Mouse (Mus musculus) Patski (cell line): ENCODE measurements around the gene Neu3. TPM values are rescaled to one million over a fixed set of nuclear protein-coding genes. Genes with fewer than 3 reads are reported as not detected.
"Not testable (repeated sequence)": the region's sequence is repeated elsewhere in the genome, so short reads cannot be mapped to it uniquely, and the experiment has no call there.

Experiments
- ATAC-seq: fragments of 100-300 bp; one replicate; pipeline ENCODE4 v1.8.0; 2021
- CTCF ChIA-PET: fragments of 350-600 bp; sonication (Branson Sonifier 250); formaldehyde crosslinking; loops from one replicate; lab custom pipeline; 2022; ENCODE audit warnings: inconsistent platforms; lab: Charles Lee
- POLR2A ChIA-PET: fragments of 350-600 bp; sonication (Branson Sonifier 250); formaldehyde crosslinking; loops from one replicate; lab custom pipeline; 2022; ENCODE audit warnings: antibody characterized with exemption, inconsistent platforms; lab: Charles Lee
- DNase-seq: peaks from one replicate; pipeline ENCODE4 v3.0.0-alpha.2; 2011; ENCODE audit warnings: low read depth, low spot score
- H3K27me3 ChIP-seq: fragments of 371-371 bp; one replicate; pipeline ENCODE4 v1.5.1; 2021
- CTCF ChIP-seq: fragments of 100-300 bp; IDR thresholded peaks from one replicate; pipeline ENCODE4 v1.5.1; 2021
- in situ Hi-C: fragments of 300-500 bp; cut with MboI; formaldehyde crosslinking; loops from 3 replicates; pipeline ENCODE4 v1.11.1; 2018; ENCODE audit warnings: low pct_unique_long_range_greater_than_20kb, mixed read lengths
- polyA plus RNA-seq: library from polyadenylated mRNA; unstranded; gene quantifications from one replicate; pipeline ENCODE4 v1.2.3, GENCODE M21; 2021

The Neu3 gene
- polyA plus RNA-seq, 1 experiment from 2014 or later: 3.5 TPM

GRCm38 (mm10) chr7:99813394-99813793, 14.8 kb downstream of the Neu3 start:
- in situ Hi-C loops: loop anchor here (5.0 kb wide), 1 partner anchor 64 kb away; no protein-coding TSS in a partner anchor
- CTCF ChIA-PET: interaction anchor here (1.5 to 1.7 kb wide), 3 partner anchors 40 to 64 kb away, joined by 3 to 4 read pairs (median 4); no protein-coding TSS in a partner anchor
- H3K27me3 ChIP-seq: no peaks in the 10 kb centered on the region
- POLR2A ChIA-PET: no interaction called here
- DNase-seq (no peak), ATAC-seq (no peak)
- TF ChIP-seq CTCF: no peak

GRCm38 (mm10) chr7:99811661-99812060, 16.6 kb downstream of the Neu3 start:
- in situ Hi-C loops: loop anchor here (5.0 kb wide), 1 partner anchor 66 kb away; no protein-coding TSS in a partner anchor

GRCm38 (mm10) chr7:99810814-99811213, 17.4 kb downstream of the Neu3 start:
- DNase-seq: no peak
- POLR2A ChIA-PET: no interaction called here
- in situ Hi-C loops: loop anchor here (5.0 kb wide), 1 partner anchor 66 kb away; no protein-coding TSS in a partner anchor
- no peak for ATAC-seq
- no peaks in the 10 kb centered on the region for H3K27me3 ChIP-seq
- CTCF ChIA-PET: interaction anchor here (1.2 kb wide), 1 partner anchor 11 kb away, joined by 3 read pairs; no protein-coding TSS in a partner anchor
- TF ChIP-seq CTCF: no peak

More at GRCm38 (mm10) chr7:99811661-99812060, 16.6 kb downstream of the Neu3 start:
- ATAC-seq (no peak), DNase-seq (no peak)
- POLR2A ChIA-PET: no interaction called here
- no peak for TF ChIP-seq CTCF
- H3K27me3 ChIP-seq: no peaks in the 10 kb centered on the region
- CTCF ChIA-PET: interaction anchor here (1.2 kb wide), 1 partner anchor 12 kb away, joined by 3 read pairs; no protein-coding TSS in a partner anchor

GRCm38 (mm10) chr7:99807043-99807442, 21.2 kb downstream of the Neu3 start:
- CTCF ChIA-PET, POLR2A ChIA-PET: not testable (repeated sequence)

GRCm38 (mm10) chr7:99805340-99805739, 22.9 kb downstream of the Neu3 start:
- ATAC-seq: no peak
- no peak for DNase-seq
- ChIA-PET CTCF (no interaction called here), POLR2A (no interaction called here)
- peaks cover 12% of the 10 kb centered on the region for H3K27me3 ChIP-seq
- TF ChIP-seq CTCF: no peak
- in situ Hi-C loops: no loop called here

More at GRCm38 (mm10) chr7:99807043-99807442, 21.2 kb downstream of the Neu3 start:
- in situ Hi-C loops, H3K27me3 ChIP-seq, ATAC-seq, DNase-seq: not testable (repeated sequence)

GRCm38 (mm10) chr7:99804033-99804432, 24.2 kb downstream of the Neu3 start:
- peaks cover 15% of the 10 kb centered on the region for H3K27me3 ChIP-seq
- CTCF ChIA-PET, DNase-seq, POLR2A ChIA-PET, ATAC-seq: not testable (repeated sequence)
- in situ Hi-C loops: loop anchor here (5.0 kb wide), 1 partner anchor 302 kb away; no protein-coding TSS in a partner anchor

GRCm38 (mm10) chr7:99803535-99803934, 24.7 kb downstream of the Neu3 start:
- H3K27me3 ChIP-seq: peaks cover 15% of the 10 kb centered on the region
- ChIA-PET POLR2A (no interaction called here), CTCF (no interaction called here)
- ATAC-seq (no peak), DNase-seq (no peak)
- no peak for TF ChIP-seq CTCF
- in situ Hi-C loops: loop anchor here (5.0 kb wide), 1 partner anchor 301 kb away; no protein-coding TSS in a partner anchor

GRCm38 (mm10) chr7:99799118-99799517, 29.1 kb downstream of the Neu3 start:
- no peak for TF ChIP-seq CTCF
- H3K27me3 ChIP-seq: peaks cover 20% of the 10 kb centered on the region
- DNase-seq (no peak), ATAC-seq (no peak)
- ChIA-PET CTCF (interaction anchor here (2.3 kb wide), 1 partner anchor 77 kb away, joined by 8 read pairs; no protein-coding TSS in a partner anchor), POLR2A (no interaction called here)
- in situ Hi-C loops: loop anchor here (5.0 kb wide), 1 partner anchor 182 kb away; no protein-coding TSS in a partner anchor

- ATAC-seq: no peak
- peaks cover 26% of the 10 kb centered on the region for H3K27me3 ChIP-seq
- peak; percentile 67 for TF ChIP-seq CTCF
- peak; percentile 13 for DNase-seq
- in situ Hi-C loops: loop anchor here (5.0 kb wide), 1 partner anchor 181 kb away; no protein-coding TSS in a partner anchor
- ChIA-PET CTCF (no interaction called here), POLR2A (no interaction called here)
These were observed 30.1 kb downstream of the Neu3 start for GRCm38 (mm10) chr7:99797911-99798647.

- POLR2A ChIA-PET: no interaction called here
- TF ChIP-seq CTCF: no peak
- CTCF ChIA-PET: interaction anchor here (1.7 kb wide), 1 partner anchor 87 kb away, joined by 3 read pairs; no protein-coding TSS in a partner anchor
- no peak for ATAC-seq
- in situ Hi-C loops: loop anchor here (5.0 kb wide), 1 partner anchor 180 kb away; no protein-coding TSS in a partner anchor
- no peak for DNase-seq
- H3K27me3 ChIP-seq: peaks cover 26% of the 10 kb centered on the region
These were observed 31.0 kb downstream of the Neu3 start for GRCm38 (mm10) chr7:99797261-99797660.

- peaks cover 23% of the 10 kb centered on the region for H3K27me3 ChIP-seq
- DNase-seq (no peak), ATAC-seq (no peak)
- in situ Hi-C loops: loop anchor here (5.0 kb wide), 1 partner anchor 179 kb away; no protein-coding TSS in a partner anchor
- POLR2A ChIA-PET: no interaction called here
- CTCF ChIA-PET: interaction anchor here (1.7 kb wide), 1 partner anchor 87 kb away, joined by 3 read pairs; no protein-coding TSS in a partner anchor
- no peak for TF ChIP-seq CTCF
These were observed 31.7 kb downstream of the Neu3 start for GRCm38 (mm10) chr7:99796471-99796870.
